Mouse (Mus musculus) Muller cell, postnatal 12 days (primary cell): ENCODE data around the gene Zc3h6.
A peak's percentile ranks its signal among the peaks of the same experiment; 100 is the strongest.
"Not testable (repeated sequence)": the region's sequence is repeated elsewhere in the genome, so short reads cannot be mapped to it uniquely, and the experiment has no call there.

ENCODE experiments used
- DNase-seq: peaks from one replicate; pipeline ENCODE4 v3.0.0-alpha.2; 2015; ENCODE audit errors: inconsistent ontology term

Zc3h6 gene

GRCm38 (mm10) chr2:128966641-128967580 is at the start of gene Zc3h6:
Zc3h6 (plus strand) TSS chr2:128967402.
- peak; percentile 99 for DNase-seq

- no peak for DNase-seq
Measured at GRCm38 (mm10) chr2:128924799-128925198, 42.4 kb upstream of the Zc3h6 start.

GRCm38 (mm10) chr2:128928446-128928845 is 38.8 kb upstream of the Zc3h6 start:
- DNase-seq: no peak

- no peak for DNase-seq
Measured at GRCm38 (mm10) chr2:128930704-128931103, 36.5 kb upstream of the Zc3h6 start.

- no peak for DNase-seq
Measured at GRCm38 (mm10) chr2:128936256-128936655, 30.9 kb upstream of the Zc3h6 start.

GRCm38 (mm10) chr2:128943538-128944528 is 23.4 kb upstream of the Zc3h6 start, which contains the start of gene Zc3h8:
Zc3h8 (minus strand) TSS chr2:128944077.
- DNase-seq: peak; percentile 96

- DNase-seq: peak; percentile 33
Measured at GRCm38 (mm10) chr2:128947962-128948588, 19.1 kb upstream of the Zc3h6 start.

- DNase-seq: no peak
Measured at GRCm38 (mm10) chr2:128954186-128954585, 13.0 kb upstream of the Zc3h6 start.

GRCm38 (mm10) chr2:128965505-128966105 is 1.6 kb upstream of the Zc3h6 start:
- DNase-seq: no peak

- DNase-seq: no peak
Measured at GRCm38 (mm10) chr2:128966236-128966635, 966 bp upstream of the Zc3h6 start.

GRCm38 (mm10) chr2:128967661-128968441 is 649 bp downstream of the Zc3h6 start, which contains the start of gene Gm10762:
Gm10762 (minus strand) TSS chr2:128967725.
- peak; percentile 87 for DNase-seq

- no peak for DNase-seq
Measured at GRCm38 (mm10) chr2:128968475-128969083, 1.4 kb downstream of the Zc3h6 start.

- DNase-seq: no peak
Measured at GRCm38 (mm10) chr2:128972301-128972700, 5.1 kb downstream of the Zc3h6 start.

- no peak for DNase-seq
Measured at GRCm38 (mm10) chr2:128975572-128975971, 8.4 kb downstream of the Zc3h6 start.

- no peak for DNase-seq
Measured at GRCm38 (mm10) chr2:128984746-128985145, 17.5 kb downstream of the Zc3h6 start.

- no peak for DNase-seq
Measured at GRCm38 (mm10) chr2:129004872-129005271, 37.7 kb downstream of the Zc3h6 start.

GRCm38 (mm10) chr2:129006194-129006749 is 39.1 kb downstream of the Zc3h6 start:
- no peak for DNase-seq

GRCm38 (mm10) chr2:129008867-129009266 is 41.7 kb downstream of the Zc3h6 start:
- not testable (repeated sequence) for DNase-seq

- no peak for DNase-seq
Measured at GRCm38 (mm10) chr2:129020106-129020505, 52.9 kb downstream of the Zc3h6 start.
